Mouse (Mus musculus) heart, embryonic 13.5 days (tissue): ENCODE measurements around the gene Dnaic1. TPM values are rescaled to one million over a fixed set of nuclear protein-coding genes. Genes with fewer than 3 reads are reported as not detected.

ENCODE experiments used
- ATAC-seq: fragments of 200-750 bp; cut with Nextera tagmentation; 2 replicates; pipeline ENCODE4 v1.8.0; 2017; ENCODE audit warnings: moderate TSS enrichment; ENCODE audit not compliant: insufficient number of reproducible peaks, low FRiP score, low TSS enrichment; ENCODE audit errors: extremely low read depth
- H3K27ac ChIP-seq: fragments of 300-500 bp; sonication (generic); replicated peaks from 2 replicates; pipeline ENCODE4 v1.5.1; 2015; ENCODE audit warnings: moderate library complexity, mild to moderate bottlenecking, inconsistent platforms
- H3K27me3 ChIP-seq: fragments of 300-500 bp; sonication (generic); replicated peaks from 2 replicates; pipeline ENCODE4 v1.6.1; 2015; ENCODE audit warnings: mild to moderate bottlenecking, inconsistent platforms
- H3K36me3 ChIP-seq: fragments of 300-500 bp; sonication (generic); 2 replicates; pipeline ENCODE4 v1.6.1; 2015; ENCODE audit warnings: mild to moderate bottlenecking, inconsistent platforms
- H3K4me1 ChIP-seq: fragments of 300-500 bp; sonication (generic); 2 replicates; pipeline ENCODE4 v1.6.1; 2015; ENCODE audit warnings: inconsistent platforms
- H3K4me2 ChIP-seq: fragments of 300-500 bp; sonication (generic); 2 replicates; pipeline ENCODE4 v1.6.1; 2015; ENCODE audit warnings: inconsistent platforms, mild to moderate bottlenecking, moderate library complexity
- H3K4me3 ChIP-seq: fragments of 300-500 bp; sonication (generic); 2 replicates; pipeline ENCODE4 v1.5.1; 2015; ENCODE audit warnings: moderate library complexity, mild to moderate bottlenecking, inconsistent platforms
- H3K9ac ChIP-seq: fragments of 300-500 bp; sonication (generic); 2 replicates; pipeline ENCODE4 v1.6.1; 2015; ENCODE audit warnings: inconsistent platforms, mild to moderate bottlenecking, moderate library complexity
- H3K9me3 ChIP-seq: fragments of 300-500 bp; sonication (generic); 2 replicates; pipeline ENCODE4 v1.6.1; 2016; ENCODE audit warnings: inconsistent platforms
- WGBS: fragments of 180-500 bp; shearing (Covaris S2); methylation state at CpG from one replicate; pipeline ENCODE4 v1.1.7; 2015; ENCODE audit warnings: mixed read lengths; 5-methylcytosine and 5-hydroxymethylcytosine counted together
- polyA plus RNA-seq: library from polyadenylated mRNA; unstranded; fragments of >200 nt; fragmentation: Nextera tagmentation; extraction: Ambion mirVana; gene quantifications from 2 replicates; pipeline ENCODE4 v1.2.1, GENCODE M21; 2015

The Dnaic1 gene
- polyA plus RNA-seq, 1 experiment from 2014 or later = 2.2 TPM

DNA sequence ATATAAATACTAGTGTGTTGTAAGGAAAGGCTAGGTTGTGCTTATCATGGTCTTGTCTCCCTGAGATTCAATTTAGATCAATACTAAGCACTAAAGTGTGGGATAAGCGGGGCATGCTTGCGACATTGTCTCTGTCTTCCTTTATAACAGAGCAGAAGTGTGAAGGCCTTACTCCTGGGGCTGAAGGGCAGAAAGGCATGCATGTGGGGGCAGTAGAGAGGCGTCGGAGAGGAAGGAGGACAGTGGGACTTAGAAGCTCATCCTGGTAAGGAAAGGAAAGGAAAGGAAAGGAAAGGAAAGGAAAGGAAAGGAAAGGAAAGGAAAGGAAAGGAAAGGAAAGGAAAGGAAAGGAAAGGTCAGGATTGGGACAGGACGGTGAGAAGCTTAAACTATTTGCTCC lies 1.9 kb downstream of the Dnaic1 start:
- WGBS = 12% methylated on average over 5 of the region's 5 CpGs
- Histone ChIP-seq H3K27ac (no peak overlapping the region), H3K4me1 (peaks cover 23% of the 10 kb centered on the region), H3K4me2 (no peak overlapping the region), H3K27me3 (peaks cover 24% of the 10 kb centered on the region), H3K4me3 (no peak overlapping the region), H3K36me3 (no peaks in the 10 kb centered on the region), H3K9ac (no peak overlapping the region), H3K9me3 (no peaks in the 10 kb centered on the region)
- no peak for ATAC-seq

DNA sequence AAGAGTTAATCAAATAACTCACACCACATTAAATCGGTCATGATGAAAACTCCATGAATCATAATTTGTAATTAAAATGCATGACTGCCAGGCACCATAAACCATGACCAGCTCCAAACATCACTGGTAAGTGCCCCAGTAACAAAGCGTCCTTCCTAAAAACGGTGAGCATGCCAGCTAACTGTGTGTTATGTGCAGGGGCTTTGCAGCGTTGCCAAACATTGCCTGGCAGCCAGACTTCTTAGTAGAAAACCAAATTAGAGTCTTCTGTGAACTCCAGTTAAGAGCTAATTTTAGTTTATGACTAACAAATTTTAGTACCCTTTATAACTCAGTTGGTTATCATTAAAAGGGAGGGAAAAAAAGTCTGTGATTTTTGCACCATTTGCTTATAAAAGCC lies 3.9 kb downstream of the Dnaic1 start:
- no peak overlapping the region for H3K4me3 ChIP-seq
- no peak overlapping the region for H3K9ac ChIP-seq
- H3K27me3 ChIP-seq = peaks cover 14% of the 10 kb centered on the region
- peaks cover 10% of the 10 kb centered on the region for H3K4me1 ChIP-seq
- WGBS = 61% methylated on average over 4 of the region's 4 CpGs
- H3K9me3 ChIP-seq = no peaks in the 10 kb centered on the region
- no peak overlapping the region for H3K4me2 ChIP-seq
- H3K36me3 ChIP-seq = no peaks in the 10 kb centered on the region
- no peak for ATAC-seq
- H3K27ac ChIP-seq = no peak overlapping the region

DNA sequence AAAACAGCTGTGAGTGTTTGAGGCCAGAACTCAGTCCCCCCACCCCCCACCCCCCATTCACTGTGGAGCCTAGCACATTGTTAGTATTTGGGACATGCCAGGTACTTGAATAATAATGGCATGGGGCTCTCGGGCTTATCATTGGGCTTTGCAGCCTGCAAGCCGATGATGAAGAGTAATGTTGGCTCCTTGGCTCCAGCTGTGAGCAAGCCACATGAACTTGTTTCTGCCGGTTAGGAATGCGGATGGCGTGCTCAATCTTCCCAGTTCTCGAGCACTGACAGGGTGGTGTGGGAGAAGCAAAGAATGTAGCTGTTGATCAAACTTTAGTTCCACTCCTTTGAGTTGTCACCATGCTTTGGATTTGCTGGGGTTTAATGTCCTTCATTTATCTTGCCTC lies 6.3 kb downstream of the Dnaic1 start:
- H3K36me3 ChIP-seq = no peaks in the 10 kb centered on the region
- H3K9me3 ChIP-seq = no peaks in the 10 kb centered on the region
- ATAC-seq = no peak
- H3K4me1 ChIP-seq = 0 out of 2 replicates have a peak, but pooled peaks cover 3% of the 10 kb centered on the region
- H3K4me3 ChIP-seq = no peak overlapping the region
- 21% methylated on average over 6 of the region's 6 CpGs for WGBS
- H3K27me3 ChIP-seq = peaks cover 16% of the 10 kb centered on the region
- no peak overlapping the region for H3K9ac ChIP-seq
- H3K27ac ChIP-seq = no peak overlapping the region
- H3K4me2 ChIP-seq = no peak overlapping the region

DNA sequence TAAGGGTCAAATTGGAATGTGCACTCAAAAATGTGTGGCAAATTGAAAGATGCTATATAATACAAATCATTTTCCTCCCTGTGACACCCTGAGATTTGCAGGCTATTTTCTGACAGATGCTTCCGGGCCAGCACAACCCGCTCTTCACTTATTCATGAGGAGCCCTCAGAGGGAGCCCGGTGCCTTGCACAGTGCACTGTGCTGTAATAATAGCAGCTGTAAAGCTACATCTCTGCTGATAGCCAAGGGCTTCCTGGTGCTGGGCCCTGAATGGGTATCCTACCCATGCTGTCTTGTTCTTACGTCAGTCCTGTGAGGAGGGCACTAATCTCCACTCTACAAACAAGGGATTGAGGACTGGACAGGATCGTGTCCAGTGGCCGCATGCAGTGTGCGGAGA lies 13.8 kb downstream of the Dnaic1 start:
- Histone ChIP-seq H3K4me3 (no peak overlapping the region), H3K27me3 (peaks cover 37% of the 10 kb centered on the region), H3K4me2 (no peak overlapping the region), H3K9ac (no peak overlapping the region), H3K4me1 (no peaks in the 10 kb centered on the region), H3K36me3 (no peaks in the 10 kb centered on the region), H3K9me3 (no peaks in the 10 kb centered on the region), H3K27ac (no peak overlapping the region)
- ATAC-seq = no peak
- 79% methylated on average over 7 of the region's 7 CpGs for WGBS

DNA sequence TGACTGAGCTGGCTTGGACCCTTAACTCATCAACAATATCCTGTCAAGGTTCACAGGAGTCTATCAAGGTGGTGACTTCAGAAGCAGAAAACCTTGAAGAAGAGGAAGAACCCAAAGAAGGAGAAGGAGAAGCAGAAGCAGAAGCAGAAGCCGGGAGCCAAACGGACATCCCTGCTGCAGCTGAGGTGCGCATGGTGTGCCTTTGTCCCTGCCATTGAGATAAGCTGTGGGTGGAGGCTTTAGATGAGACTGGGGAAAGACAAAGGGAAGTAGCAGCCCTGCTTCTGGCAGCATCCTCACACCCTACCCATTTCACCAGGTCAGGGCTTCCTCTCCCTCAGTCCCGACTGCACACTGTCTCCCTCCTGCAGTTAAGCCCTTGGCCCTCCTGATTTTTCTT lies 33.2 kb downstream of the Dnaic1 start:
- H3K4me1 ChIP-seq = no peaks in the 10 kb centered on the region
- peaks cover 33% of the 10 kb centered on the region for H3K27me3 ChIP-seq
- no peak overlapping the region for H3K27ac ChIP-seq
- H3K4me3 ChIP-seq = no peak overlapping the region
- H3K36me3 ChIP-seq = no peaks in the 10 kb centered on the region
- no peak for ATAC-seq
- no peak overlapping the region for H3K4me2 ChIP-seq
- H3K9ac ChIP-seq = no peak overlapping the region
- H3K9me3 ChIP-seq = no peaks in the 10 kb centered on the region
- WGBS = 48% methylated on average over 4 of the region's 4 CpGs

DNA sequence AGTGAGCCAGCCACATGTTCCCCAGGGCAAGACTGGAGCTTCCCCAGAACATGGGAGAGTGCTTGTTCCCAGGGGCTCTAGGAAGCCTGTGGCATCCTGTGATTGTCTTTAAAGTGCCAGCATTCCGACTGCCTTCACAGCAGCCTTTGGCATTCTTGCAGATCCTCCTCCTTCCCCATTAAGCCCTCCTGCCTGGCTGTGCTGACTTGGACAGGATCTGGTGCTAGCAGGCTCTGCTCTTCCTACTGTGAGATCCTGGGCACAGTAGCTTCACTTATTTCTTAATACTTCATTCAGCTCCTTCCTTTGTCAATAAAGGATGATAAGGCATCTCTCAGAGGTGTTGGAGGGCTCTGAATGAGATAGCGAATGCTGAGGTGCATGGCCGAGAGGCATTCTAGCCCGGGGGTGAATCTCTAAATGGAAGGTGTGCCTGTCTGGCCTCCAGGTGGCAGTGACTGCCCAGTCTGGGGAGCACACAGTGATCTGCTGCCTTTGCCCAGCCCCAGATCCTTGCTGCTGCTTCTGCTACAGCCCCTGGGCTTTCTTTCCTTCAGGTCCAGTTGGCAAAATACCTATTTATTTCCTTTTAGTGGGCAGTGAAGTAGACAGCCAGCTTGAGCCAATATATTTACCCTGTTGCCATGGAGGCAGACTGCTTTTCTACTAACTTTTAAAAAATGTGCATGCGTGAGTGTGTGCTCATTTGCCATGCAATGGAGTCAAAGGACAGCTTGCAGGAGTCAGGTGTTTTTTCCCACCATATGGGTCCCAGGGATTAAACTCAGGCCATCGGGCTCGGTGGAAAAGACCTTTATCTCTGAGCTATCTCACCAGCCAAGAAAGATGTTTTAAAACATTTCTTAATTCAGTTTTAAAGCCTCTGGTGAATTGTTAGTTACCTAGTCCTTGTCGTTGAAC lies 35.2 kb downstream of the Dnaic1 start:
- peaks cover 51% of the 10 kb centered on the region for H3K27me3 ChIP-seq
- H3K4me2 ChIP-seq = no peak overlapping the region
- no peak overlapping the region for H3K4me3 ChIP-seq
- WGBS = 40% methylated on average over 8 of the region's 8 CpGs
- no peak for ATAC-seq
- H3K36me3 ChIP-seq = no peaks in the 10 kb centered on the region
- H3K4me1 ChIP-seq = no peaks in the 10 kb centered on the region
- no peak overlapping the region for H3K9ac ChIP-seq
- H3K27ac ChIP-seq = no peak overlapping the region
- no peaks in the 10 kb centered on the region for H3K9me3 ChIP-seq

DNA sequence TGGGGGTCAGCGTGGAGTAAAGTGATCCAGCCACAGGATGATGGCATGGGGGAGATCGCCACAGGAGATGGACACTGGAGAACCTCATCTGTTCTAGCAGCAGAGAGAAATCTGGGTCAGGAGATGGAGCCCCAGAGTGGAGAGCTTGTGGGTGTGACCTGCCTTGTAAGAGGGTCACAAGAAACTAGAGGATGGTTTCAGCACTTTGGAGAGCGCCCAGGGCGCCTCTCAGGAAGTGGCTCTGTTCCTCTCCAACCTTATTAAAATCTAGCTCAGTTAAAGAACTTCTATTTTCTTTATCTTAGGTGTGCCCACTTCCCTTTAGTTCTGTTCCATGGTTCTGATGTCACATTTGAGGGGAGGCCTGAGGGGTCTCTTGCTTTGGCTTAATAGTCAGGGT lies 37.2 kb downstream of the Dnaic1 start:
- no peaks in the 10 kb centered on the region for H3K4me1 ChIP-seq
- H3K4me2 ChIP-seq = no peak overlapping the region
- no peak for ATAC-seq
- H3K9ac ChIP-seq = no peak overlapping the region
- WGBS = 31% methylated on average over 4 of the region's 4 CpGs
- no peak overlapping the region for H3K27ac ChIP-seq
- H3K27me3 ChIP-seq = peaks cover 52% of the 10 kb centered on the region
- no peaks in the 10 kb centered on the region for H3K9me3 ChIP-seq
- no peak overlapping the region for H3K4me3 ChIP-seq
- H3K36me3 ChIP-seq = no peaks in the 10 kb centered on the region

DNA sequence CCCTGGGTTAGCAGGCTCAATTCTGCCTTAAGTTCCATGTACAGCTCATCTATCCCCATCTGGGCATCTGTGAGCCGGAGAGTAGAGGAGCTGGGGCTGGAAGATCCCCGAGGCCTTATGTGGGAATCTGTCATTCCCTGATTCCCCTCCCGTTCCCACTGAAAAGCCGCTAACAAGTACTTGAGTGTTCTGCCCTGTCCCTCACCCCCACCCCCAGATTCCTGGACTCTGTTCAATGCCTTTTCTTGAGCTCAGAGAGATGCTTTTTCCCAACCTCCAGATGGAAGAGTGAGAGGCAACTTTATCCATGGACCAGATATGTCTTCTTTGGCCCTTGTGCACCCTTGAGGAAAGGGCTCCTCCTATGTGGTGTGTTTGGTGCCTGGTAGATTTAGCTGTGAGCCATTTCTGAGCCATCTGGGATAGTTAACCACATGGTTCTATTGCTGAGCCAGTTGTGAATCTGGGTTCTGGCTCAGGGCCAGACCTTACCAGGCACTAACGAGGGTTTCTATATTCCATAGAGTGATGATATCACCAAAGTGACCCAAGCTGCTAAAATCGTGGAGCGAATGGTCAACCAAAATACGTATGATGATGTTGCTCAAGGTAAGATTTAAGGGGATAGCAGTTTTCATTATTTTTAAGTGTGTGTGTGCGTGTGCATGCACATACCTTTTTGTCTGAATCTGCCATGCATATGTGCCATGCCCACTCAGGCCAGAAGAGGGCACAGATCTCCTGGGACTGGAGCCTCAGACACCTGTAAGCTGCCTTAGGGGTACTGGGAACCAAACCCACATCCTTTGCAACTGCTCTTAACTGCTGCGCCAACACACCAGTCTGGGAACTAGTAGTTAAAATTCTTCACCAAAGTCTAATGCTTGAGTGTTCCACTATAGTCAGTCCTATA lies 40.4 kb downstream of the Dnaic1 start:
- Histone ChIP-seq H3K4me3 (no peak overlapping the region), H3K36me3 (no peaks in the 10 kb centered on the region), H3K4me1 (0 out of 2 replicates have a peak, but pooled peaks cover 3% of the 10 kb centered on the region), H3K27ac (no peak overlapping the region), H3K4me2 (no peak overlapping the region), H3K9me3 (no peaks in the 10 kb centered on the region), H3K9ac (no peak overlapping the region), H3K27me3 (peaks cover 36% of the 10 kb centered on the region)
- WGBS = 69% methylated on average over 10 of the region's 10 CpGs
- ATAC-seq = no peak

DNA sequence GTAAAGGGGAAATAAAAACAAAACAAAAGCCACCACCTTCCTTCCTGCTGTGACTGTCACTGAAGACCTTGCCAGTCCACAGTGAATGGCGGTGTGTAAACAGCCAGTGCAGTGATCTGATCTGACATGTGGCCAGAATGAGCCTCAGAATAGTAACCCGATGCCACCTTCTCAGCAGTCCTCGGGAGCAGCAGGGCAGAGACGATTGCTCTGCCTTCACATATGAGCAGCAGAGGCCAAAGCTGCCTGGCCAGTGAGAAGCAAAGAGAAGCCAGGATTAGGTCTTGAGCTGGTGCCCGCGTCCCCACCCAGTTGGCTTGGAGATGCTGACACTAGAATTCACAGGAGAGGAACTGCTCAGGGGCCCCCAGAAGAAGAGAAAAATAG lies 41.0 kb downstream of the Dnaic1 start:
- ATAC-seq = no peak
- 47% methylated on average over 6 of the region's 6 CpGs for WGBS
- H3K4me3 ChIP-seq = no peak overlapping the region

DNA sequence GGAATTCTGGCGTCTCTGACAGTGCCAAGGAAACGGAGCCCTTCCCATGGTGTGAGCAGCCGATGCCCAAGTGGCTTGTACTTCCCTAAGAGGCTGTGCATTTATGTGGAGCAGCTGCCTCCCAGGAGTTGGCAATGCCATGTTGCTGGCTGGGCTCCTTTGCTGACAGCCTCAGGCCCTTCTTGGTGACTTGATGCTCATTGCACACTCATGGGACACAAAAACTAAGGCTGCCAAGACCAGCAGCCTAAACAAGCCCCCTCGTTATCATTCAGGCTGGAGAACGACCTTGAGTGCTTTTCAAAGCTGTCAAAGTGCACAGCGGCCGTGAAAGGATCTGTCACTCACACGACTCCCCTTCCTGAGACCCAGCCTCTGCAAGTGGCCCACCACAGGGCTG lies 42.6 kb downstream of the Dnaic1 start:
- Histone ChIP-seq H3K27me3 (peaks cover 34% of the 10 kb centered on the region), H3K36me3 (no peaks in the 10 kb centered on the region), H3K4me1 (0 out of 2 replicates have a peak, but pooled peaks cover 3% of the 10 kb centered on the region), H3K27ac (no peak overlapping the region), H3K4me2 (no peak overlapping the region), H3K9ac (no peak overlapping the region), H3K9me3 (no peaks in the 10 kb centered on the region), H3K4me3 (no peak overlapping the region)
- 40% methylated on average over 8 of the region's 8 CpGs for WGBS
- ATAC-seq = no peak

More for the DNA sequence above, 41.0 kb downstream of the Dnaic1 start:
- Histone ChIP-seq H3K27me3 (peaks cover 34% of the 10 kb centered on the region), H3K27ac (no peak overlapping the region), H3K4me2 (no peak overlapping the region), H3K36me3 (no peaks in the 10 kb centered on the region), H3K9ac (no peak overlapping the region), H3K9me3 (no peaks in the 10 kb centered on the region), H3K4me1 (0 out of 2 replicates have a peak, but pooled peaks cover 3% of the 10 kb centered on the region)

DNA sequence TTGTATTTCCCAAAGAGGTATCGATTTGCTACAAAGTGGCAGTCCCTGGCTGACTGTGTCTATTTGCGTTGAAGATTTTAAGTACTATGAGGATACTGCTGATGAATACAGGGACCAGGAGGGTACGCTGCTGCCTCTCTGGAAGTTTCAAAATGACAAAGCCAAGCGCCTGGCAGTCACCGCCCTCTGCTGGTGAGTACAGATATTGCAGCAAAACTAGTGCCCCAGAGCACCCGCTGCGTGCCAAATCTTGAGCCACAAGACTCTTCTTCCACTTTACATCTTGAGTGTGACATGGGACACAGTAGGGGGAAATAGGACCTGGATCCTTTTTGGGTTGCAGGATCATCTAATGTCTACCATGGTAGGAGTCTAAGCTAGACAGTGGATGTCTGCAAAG lies 44.6 kb downstream of the Dnaic1 start:
- Histone ChIP-seq H3K27me3 (peaks cover 27% of the 10 kb centered on the region), H3K9ac (no peak overlapping the region), H3K4me1 (0 out of 2 replicates have a peak, but pooled peaks cover 3% of the 10 kb centered on the region), H3K4me2 (no peak overlapping the region), H3K4me3 (no peak overlapping the region), H3K36me3 (no peaks in the 10 kb centered on the region), H3K27ac (no peak overlapping the region), H3K9me3 (no peaks in the 10 kb centered on the region)
- WGBS = 8% methylated on average over 7 of the region's 7 CpGs
- no peak for ATAC-seq
